Mouse (Mus musculus) small intestine, adult 2 months (tissue): ENCODE data around the gene Abcg3.

ENCODE experiments used
- CTCF ChIP-seq: fragments of 200-500 bp; IDR thresholded peaks from 2 replicates; pipeline ENCODE4 v1.5.1; 2012; ENCODE audit warnings: low read depth, mild to moderate bottlenecking, control low read depth, inconsistent platforms, low read length, moderate library complexity, mixed read lengths; ENCODE audit not compliant: insufficient replicate concordance, insufficient read length; ENCODE audit errors: extremely low read depth
- POLR2A ChIP-seq: fragments of 200-500 bp; IDR thresholded peaks from 2 replicates; pipeline ENCODE4 v1.6.1; 2012; ENCODE audit warnings: low read depth, mild to moderate bottlenecking, control low read depth, inconsistent platforms, low read length, moderate library complexity

DNA sequence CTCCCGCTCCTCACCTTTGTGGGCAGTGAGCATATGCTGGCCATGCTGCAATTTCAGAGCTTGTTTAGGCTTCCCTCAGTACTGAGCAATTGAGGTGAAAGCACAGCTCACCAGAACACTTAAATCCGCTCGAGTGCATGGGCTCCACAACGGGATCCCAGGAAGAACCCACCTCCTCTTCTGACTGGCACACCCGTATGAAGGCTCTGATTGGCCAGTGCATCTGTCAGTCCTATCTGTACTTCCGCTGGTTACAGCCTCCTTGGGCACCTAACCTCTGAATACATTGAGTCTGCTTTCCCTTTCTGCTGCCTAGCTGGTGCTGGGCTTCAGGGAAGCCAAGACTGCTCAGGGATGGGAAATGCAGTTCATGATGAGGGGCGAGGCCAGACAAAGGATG lies 48.4 kb downstream of the Abcg3 start:
- no peak for TF ChIP-seq POLR2A
- TF ChIP-seq CTCF: no peak
